Mouse (Mus musculus): ENCODE data around the gene Rpl26.
A peak's percentile ranks its signal among the peaks of the same experiment; 100 is the strongest.

The Rpl26 gene

DNA sequence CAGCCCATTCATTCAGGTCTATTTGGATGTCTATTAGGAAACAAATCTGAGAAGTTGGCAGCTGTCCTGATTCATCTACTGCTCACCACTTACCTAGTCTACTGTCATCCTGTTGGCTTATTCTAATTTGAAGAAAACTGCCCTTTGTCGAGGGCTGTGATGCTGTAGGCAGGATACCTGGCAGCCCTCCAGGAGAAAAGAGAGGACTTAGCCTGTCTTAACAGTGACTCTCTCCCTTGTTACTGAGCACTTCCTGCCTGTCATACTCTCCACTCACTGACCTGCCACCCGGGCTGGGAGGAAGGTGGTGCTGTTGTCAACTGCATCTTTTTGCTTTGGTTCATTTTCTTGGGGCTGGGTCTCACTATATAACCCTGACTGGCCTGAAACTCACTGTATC is 10.8 kb upstream of the Rpl26 start:
- no peak for DNase-seq (ENCODE audit: low spot score)

DNA sequence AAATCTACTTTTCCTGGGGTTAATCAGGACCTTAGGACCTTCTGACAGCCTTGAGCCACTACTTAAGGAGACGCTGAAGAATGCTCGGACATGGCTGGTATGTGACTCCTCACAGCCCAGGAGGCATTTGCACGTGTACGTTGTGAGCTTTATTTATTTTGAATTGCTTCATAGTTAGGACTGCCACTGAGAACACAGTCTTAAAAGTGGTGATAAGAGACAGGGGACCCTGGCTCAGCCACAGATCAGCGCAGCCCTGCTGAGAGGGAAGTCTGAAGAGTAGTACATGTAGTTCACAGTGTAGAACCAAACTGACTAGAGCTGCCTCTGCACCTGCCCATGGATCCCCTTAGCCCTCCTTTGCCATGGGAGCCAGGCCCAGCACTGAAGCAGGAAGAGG is 9.6 kb upstream of the Rpl26 start:
- no peak for DNase-seq (ENCODE audit: low spot score)

DNA sequence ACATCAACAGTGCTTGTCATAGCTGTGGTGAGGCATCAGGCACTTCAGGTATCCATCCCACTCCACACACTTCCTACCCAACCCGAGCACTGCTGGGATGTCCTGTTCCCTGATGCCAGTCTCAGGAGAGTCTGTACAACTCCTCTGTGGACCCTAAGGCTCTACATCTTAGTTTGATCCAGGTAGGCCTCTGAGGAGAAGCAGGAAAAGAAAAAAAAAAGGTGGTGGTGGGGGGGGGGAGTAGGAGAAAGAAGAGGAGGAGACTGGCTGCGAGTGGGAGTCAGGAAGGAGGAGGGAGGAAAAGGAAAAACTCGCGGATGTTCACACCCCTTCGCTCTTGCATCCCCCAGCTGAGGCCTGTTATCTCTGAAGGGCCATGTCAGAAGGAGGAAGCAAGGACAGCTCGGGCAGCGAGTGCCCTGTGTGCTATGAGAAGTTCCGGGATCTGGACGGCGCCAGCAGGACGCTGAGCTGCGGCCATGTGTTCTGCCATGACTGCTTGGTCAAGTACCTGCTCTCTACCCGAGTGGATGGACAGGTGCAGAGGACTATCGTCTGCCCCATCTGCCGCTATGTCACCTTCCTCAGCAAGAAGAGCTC is 9.1 kb upstream of the Rpl26 start:
- DNase-seq (ENCODE audit: low spot score) = no peak

DNA sequence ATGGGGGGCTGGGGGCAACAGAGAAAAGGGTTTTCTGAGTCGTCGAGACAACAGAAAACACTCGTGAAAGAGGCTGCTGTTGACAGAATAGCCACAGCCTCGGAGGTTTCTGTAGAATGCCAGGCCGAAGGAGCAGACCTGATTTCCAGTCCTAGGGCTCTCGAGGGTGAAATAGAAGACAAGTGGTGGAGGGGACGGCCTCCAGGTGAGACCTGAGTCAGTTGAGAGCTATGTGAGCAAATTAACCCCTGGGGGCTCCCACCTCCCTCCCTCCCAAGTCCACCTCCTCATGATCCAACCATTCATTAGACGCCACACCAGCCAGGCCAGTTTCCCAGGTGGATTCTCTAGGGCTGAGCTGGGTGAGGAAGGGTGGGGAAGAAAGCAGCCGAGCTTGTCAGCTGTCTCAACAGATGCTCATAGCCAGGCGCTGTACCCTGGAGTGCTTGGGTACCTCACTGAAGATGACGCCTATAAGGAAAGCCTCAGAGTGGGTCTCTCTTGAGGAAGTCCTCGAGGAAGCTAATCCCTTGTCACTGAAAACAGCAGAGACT is 7.4 kb upstream of the Rpl26 start:
- no peak for DNase-seq (ENCODE audit: low spot score)

DNA sequence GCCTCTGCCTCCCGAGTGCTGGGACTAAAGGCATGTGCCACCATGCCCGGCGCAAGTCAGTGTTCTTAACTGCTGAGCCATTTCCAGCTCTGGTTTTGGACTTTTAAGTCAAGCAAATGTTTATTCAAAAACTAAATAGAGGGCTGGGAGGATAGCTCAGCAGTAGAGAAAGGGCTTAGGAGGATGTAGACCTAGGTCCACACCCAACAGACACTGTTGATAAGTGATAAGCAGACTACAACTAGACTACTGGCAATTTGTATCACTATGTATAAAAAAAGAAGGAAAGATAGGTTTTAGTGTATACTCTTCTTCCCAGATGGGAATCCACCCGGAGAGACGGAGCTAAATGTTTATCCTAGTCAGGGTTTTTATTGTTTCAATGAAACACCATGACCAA is 5.1 kb upstream of the Rpl26 start:
- no peak for DNase-seq (ENCODE audit: low spot score)

DNA sequence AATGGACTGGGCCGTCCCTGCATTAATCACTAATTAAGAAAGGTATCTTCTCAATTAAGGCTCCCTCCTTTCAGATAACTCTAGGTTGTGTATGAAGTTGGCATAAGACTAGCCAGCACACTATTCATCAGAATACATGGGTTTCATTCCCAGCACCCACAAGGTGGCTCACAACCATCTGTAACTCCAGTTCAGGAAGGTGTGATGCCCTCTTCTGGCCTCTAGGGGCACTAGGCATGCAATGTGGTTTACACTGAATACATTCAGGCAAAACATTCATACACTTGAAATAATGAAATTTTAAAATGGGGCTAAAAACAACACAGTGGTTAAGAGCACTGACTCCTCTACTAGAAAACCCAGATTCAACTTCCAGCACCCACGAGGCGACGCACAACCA is 4.3 kb upstream of the Rpl26 start:
- DNase-seq (ENCODE audit: low spot score) = peak; percentile 46

DNA sequence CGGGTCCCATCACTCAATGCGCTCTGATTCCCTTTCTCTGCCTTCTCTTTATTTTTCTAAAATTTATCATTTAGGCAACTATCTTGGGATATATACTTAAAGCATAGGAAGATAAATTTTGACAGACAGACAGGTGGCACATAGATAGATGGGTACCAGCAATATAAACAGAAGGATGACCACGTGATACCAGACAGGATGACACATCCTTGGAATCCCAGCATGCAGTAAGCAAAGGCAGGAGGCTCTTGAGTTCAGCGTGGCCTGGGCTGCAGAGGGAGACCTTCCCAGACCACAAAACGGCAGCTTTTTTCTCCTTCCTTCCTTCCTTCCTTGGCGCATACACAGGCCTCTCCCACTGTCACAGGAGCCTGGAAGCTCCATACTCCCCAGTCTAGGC is 3.5 kb upstream of the Rpl26 start:
- no peak for DNase-seq (ENCODE audit: low spot score)

DNA sequence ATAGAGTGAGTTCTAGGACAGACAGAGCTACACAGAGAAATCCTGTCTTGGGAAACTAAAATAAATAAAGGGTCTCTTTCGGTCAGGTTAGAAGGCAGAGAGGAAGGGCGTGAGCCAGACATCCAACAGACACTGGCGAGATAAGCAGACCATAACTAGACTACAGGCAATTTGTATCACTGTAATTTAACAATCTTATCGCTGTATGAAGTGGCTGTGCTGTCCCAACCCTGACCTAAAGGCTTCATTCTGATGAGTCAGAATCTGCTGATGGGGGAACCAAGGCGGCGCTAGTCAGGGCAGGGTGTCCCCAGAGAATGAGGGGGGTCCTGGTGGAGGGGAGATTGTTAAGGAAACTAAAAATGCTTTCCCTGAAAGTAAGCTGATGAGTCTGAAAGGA is 2.6 kb upstream of the Rpl26 start:
- no peak for DNase-seq (ENCODE audit: low spot score)

DNA sequence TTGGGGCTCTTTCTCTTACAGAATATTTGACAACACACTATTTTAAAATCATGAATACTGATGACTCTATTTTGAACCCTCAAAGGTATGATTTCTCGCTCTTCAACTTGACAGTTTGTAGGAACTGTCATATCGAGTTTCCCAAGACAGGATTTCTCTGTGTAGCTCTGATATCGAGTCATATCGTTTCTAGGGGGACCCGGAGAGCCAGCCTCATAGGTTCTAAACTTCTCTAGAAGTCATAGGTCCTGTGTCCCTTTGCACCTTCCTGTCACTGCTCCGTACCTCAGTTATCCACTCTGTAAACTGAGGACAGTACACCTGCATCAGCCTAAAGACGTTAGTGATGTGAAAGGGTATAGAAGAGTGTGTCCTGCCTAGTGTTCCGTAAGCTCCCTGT is 1.6 kb upstream of the Rpl26 start:
- no peak for DNase-seq (ENCODE audit: low spot score)

DNA sequence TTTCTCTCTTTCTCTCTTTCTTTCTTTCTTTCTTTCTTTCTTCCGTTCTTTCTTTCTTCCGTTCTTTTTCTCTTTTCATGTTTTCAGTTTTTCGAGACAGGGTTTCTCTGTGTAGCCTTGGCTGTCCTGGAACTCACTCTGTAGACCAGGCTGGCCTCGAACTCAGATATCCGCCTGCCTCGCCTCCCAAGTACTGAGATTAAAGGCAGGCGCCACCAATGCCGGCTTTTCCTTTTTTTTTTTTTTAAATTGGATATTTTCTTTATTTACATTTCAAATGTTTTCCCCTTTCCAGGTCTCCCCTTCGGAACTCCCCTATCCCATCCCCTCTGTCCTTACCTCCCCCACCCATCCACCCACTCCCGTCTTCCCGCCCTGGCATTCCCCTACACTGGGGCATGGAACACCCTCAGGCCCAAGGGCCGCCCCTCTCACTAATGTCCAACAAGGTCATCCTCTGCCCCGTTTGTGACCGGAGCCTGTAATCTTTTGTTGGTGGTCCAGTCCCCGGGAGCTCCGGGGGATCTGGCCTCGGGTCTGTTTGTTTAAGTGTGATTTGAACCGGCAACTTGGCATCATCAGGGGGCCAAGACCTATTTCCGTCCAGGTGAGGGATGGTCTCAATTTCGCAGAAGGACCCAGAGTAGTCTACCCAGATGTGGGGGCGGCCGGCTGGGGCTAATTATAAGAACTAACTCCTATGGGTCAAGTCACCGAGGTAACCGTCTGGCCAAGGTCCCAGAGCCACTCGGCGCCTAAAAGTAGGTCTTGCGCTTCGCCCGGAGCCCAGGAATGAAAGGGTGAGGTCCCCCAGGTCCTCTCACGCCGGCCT is 648 bp upstream of the Rpl26 start:
- DNase-seq (ENCODE audit: low spot score) = no peak

DNA sequence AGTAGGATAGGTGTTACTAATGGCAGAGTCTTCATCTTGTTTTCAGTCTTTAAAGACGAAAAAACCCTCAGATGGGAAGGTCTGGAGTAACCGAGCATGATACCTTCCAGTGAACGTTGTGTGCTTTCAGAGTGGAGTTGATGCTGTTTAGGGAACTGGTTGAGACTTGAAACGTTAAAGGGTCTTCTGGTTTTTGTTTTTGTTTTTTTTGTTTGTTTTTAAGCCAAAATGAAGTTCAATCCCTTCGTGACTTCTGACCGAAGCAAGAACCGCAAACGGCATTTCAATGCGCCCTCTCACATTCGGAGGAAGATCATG is 623 bp downstream of the Rpl26 start:
- DNase-seq (ENCODE audit: low spot score) = peak; percentile 33

DNA sequence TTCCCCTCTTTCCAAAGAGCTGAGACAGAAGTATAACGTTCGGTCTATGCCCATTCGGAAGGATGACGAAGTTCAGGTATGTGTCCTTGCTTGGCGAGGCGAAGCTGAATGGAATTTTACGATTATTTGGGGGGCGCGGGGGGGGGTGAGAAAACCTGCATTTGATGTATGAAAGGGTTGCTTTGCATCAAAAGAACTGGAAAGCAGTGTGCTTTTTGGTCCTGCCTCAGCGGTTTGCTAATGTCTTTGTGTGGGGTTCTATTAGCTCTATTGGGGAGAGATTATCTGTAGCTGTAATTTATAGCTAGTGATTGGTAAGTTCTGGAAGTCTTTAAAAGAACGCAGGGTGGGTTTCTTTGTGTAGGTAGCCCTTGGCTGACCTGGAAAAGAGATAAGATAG is 984 bp downstream of the Rpl26 start:
- DNase-seq (ENCODE audit: low spot score) = no peak

DNA sequence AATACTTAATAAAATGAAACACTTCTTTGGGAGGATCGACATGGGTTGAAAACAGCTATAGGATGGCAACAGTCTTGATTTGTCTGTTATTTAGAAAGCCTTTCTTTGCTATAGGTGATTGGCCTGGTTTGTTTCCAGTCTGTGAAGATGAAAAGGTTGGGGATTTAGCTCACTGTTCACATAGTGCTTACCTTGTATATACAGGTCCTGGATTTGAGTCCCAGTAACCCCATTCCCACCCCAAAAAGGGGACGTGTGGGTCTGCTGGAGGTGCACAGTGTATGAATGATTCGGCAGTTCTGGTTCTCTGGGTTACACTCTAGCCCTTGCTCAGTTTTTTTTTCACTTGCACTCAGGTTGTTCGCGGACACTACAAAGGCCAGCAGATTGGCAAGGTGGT is 1.4 kb downstream of the Rpl26 start:
- DNase-seq (ENCODE audit: low spot score) = no peak

DNA sequence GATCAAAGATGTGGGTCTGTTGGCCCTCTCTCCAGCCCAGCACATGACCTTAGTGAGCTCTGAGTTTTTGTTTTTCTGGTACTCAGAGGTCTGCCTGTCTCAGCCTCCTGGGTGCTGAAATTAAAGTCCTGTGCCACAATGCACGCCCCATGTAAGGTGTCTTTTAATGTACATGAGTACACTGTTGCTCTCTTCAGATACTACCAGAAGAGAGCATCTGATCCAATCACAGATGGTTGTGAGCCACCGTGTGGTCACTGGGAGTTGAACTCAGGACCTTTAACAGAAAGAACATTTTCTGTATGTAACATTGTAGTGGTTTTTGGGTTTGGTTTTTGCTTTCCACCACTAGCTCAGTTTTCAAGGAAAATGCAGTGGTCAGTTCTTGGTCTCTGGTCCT is 2.4 kb downstream of the Rpl26 start:
- no peak for DNase-seq (ENCODE audit: low spot score)

DNA sequence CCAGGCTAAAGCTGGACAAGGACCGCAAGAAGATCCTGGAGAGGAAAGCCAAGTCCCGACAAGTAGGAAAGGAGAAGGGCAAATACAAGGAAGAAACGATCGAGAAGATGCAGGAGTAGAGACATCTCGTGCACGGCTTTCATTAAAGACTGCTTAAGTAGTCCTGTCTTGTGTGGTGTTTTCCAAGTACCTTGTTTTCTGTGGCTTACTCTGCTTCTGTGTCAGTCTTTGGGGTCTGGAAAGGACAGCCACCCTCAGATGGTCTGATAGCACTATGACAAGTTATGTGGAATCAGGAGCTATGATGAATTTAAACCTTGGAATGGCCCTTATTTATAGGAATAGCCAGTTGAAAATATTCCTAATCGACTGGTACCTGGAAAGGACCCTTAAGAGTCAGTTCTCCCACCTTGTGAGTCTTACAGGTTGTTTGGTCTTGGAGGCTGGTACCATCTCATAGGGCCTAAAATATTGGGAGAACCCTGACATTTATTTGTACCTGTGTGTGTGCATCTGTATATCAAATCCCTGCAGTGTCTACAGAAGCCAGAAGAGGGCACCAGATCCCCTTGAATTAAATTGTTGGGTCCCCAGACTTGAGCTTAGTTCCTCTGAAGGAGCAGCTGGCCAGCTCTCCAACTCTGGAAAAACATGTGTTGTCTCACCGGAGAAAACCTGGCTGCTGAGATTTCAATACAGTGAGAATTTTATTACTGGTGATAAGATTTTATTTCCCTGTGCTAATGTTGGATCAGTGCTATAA is 3.2 kb downstream of the Rpl26 start:
- DNase-seq (ENCODE audit: low spot score) = peak; percentile 86

DNA sequence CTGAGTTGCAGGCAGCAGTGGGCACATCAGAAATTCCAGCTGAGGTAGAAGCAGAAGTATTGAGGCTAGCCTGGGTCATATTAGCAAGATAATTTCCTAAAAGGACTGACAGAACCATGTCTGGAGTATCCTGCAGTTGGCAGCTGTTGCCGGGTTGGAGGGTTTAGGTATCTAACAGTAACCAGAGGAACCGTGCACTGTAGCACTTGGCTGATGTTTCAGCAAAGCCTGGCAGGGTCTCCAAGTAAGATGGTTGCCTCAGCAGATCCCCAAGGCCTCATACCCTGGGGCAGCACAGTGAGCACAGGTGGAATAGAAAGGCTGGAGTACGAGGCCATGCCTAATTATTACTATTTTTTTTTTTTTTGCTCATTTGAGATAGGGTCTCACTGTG is 3.8 kb downstream of the Rpl26 start:
- no peak for DNase-seq (ENCODE audit: low spot score)

DNA sequence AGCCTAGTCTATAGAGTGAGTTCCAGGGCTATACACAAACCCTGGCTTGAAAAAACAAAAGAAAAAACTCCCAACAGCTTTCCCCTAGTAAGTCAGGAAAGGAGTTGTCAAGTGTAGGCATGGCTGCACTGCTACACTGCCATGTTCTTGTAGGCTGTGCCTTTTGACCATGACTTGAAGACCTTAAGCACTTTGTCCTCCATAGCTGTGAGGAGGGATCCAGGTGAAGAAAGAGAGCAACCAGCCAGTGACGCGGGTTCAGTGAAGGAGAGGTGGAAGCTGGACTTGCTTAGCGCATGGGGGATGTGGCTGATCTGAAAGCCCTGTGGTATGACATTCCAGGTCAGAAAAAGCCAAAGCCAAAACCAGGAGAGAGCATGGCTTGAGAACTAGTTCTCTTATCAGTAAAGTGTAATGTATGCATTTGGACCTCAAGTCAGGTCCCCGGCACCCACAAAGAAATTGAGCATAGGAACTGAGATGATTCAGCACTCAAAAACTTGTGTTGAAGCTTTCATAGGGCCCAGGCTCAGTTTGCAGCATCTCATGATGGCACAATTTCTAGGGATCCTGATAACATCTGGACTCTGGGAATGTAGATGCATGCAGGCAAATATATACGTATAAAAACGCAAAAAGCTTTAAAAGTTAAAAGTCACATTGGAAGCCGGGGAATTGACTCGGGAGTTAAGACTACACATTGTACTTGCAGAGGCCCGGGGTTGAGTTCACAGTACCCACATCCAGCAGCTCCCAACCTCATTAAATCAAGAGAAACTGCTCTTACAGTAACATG is 4.5 kb downstream of the Rpl26 start:
- no peak for DNase-seq (ENCODE audit: low spot score)

DNA sequence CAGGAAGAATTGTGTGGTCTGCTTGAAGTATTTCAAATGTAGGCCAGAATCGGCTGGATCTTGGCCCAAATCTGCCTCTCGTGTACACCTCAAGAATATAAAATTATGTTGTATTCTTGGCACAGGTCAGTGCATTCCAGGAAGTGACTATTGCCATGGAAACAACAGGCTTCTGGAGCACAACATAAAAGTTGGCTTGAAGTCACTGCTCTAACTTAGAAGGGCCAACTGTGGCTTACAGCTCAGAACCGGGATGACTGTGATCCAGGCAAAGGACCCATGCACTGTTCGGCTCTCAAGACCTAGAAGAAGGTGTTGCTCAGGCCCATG is 5.0 kb downstream of the Rpl26 start:
- peak; percentile 26 for DNase-seq (ENCODE audit: low spot score)

DNA sequence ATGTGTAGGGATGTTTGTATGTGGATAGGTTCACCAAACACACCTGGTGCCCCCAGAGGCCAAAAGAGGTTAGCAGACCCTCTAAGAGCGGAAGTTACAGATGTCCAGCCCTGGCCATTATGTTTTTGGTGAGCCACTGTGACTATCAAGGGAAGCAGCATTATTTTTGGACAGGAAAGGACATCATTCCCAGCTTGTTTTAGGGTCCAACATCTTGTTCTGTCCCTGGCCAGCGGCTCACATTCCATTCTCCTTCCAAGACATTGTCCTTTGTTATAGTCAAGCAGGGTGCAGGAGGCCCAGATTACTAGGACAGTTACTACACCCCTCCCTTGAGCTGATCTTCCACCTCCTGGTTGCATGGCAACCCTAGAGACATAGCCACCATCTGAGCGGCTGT is 5.9 kb downstream of the Rpl26 start:
- DNase-seq (ENCODE audit: low spot score) = no peak

DNA sequence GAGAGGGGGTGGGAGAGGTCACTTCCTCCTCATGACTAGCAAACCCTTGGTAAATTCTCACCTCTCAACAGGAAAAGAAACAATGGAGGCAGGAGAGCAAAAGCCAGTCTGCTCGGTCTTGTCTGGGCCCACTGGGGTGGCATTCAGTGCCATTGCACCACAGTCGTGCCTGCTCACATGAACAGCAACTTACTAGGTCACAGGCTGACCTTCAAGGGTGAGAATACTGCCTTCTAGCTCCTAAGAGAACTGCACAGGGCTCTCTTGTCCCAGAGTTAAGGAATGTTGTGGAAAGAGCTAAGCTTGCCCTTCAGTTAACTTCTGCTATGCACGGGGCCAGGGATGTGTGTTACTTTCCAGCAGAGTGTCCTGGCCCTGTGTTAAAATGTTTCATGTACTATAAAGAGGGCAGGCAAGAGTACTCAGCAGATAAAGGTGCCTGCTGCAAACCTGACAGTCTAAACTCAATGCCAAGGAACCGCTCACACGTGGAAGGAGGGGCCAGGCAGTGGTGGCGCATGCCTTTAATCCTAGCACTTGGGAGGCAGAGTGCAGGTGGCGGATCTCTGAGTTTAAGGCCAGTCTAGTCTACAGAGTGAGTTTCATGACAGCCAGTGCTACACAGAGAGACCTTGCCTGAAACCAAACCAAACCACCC is 7.6 kb downstream of the Rpl26 start:
- peak; percentile 38 for DNase-seq (ENCODE audit: low spot score)

DNA sequence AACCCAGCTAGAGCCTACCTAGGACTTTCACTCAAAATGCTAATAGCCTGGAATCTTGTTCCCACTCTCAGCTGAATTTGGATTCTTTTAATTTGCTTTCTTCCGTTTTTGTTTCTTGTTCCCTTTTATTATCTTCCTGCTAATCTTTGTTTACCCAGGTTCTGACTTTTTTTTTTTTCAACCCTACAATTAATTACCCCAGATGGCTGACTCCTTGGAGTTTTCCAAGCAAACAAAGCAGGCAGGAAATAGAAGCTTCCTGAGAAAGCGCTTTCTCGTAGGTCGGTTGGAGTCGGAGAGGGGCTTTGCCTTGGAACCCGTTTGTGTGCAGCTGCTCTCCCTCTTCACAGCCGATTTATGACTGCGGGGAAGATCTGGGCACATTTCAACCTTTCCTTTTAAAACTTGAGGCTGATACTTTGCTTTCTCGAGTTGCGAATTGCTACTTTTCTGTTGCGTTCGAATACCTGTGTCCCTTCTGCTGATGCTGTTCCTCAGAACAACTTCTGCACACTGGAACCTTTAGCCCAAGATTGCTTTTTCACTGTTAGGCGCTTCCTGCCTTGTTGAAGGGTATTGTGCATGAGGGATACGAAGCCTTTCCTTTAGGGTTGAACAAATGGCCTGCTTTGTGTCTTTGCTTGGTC is 10.3 kb downstream of the Rpl26 start:
- no peak for DNase-seq (ENCODE audit: low spot score)

All from adipocyte (in vitro differentiated cells).